Mouse (Mus musculus) splenic B cell, adult 2 months (primary cell): ENCODE results near the gene Cntn3.
"Not testable (repeated sequence)": the region's sequence is repeated elsewhere in the genome, so short reads cannot be mapped to it uniquely, and the experiment has no call there.

Source experiments
- DNase-seq: peaks from one replicate; pipeline ENCODE4 v3.0.0-alpha.2; 2011; ENCODE audit warnings: low read depth, low spot score
- H3K27me3 ChIP-seq: 2 replicates; pipeline ENCODE4 v1.6.1; 2012; ENCODE audit warnings: mild to moderate bottlenecking, low read length, moderate library complexity, mixed read lengths; ENCODE audit not compliant: control insufficient read depth, poor library complexity, insufficient read depth, severe bottlenecking
- H3K36me3 ChIP-seq: 2 replicates; pipeline ENCODE4 v1.6.1; 2012; ENCODE audit warnings: mild to moderate bottlenecking, low read length, moderate library complexity, mixed read lengths; ENCODE audit not compliant: control insufficient read depth, poor library complexity, insufficient read depth, severe bottlenecking

Cntn3 gene

DNA sequence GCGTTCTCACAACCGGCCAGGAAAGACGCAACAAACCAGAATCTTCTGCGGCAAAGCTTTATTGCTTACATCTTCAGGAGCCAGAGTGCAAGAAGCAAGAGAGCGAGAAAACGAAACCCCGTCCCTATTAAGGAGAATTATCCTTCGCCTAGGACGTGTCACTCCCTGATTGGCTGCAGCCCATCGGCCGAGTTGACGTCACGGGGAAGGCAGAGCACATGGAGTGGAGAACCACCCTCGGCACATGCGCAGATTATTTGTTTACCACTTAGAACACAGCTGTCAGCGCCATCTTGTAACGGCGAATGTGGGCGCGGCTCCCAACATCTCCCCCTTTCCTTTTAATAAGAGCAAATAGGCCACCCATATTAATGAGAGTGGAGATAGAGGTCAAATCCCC is at the start of gene Cntn3:
Cntn3 (minus strand) TSS at position 101 of the 400 bp plus-strand sequence.
- not testable (repeated sequence) for H3K36me3 ChIP-seq, DNase-seq, H3K27me3 ChIP-seq

DNA sequence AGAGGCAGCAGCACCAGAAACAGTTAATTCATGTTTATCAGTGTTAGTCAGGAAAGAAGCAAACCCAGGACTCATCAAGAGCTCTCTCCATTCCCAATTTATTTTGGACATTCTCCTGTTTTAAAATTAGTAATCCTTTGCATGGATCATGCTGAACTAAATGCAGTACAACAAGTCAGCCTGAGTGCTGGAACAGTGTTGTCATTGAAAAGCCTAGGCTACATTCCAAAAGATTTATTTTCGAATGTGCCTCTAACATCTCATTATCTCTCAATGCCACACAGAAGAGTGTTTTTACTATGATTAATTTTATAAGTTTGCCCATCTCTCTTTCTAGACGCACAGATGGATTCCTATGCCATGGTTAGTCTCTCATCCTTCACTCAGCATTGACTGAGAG is 27.9 kb upstream of the Cntn3 start:
- no peaks in the 10 kb centered on the region for H3K27me3 ChIP-seq
- no peaks in the 10 kb centered on the region for H3K36me3 ChIP-seq
- DNase-seq, result no peak

DNA sequence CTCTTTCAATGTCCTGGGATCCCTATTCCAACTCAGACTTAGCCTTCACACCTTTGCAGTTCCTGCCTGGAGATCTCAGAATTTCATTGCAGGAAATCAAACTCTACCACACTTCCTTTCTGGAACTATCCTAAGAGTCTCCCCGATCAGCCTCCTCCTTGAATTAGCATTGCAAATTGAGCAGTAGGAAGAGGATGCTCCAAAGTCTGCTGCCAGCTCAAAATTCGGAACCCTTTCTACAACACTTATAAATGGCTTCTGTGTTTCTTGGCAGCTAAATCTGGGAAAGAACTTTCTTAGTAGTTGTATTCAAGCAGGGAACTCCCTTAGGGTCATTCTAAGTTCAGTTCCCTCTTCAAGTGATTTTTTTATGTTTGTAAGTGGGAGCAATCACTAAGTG is 24.9 kb upstream of the Cntn3 start:
- DNase-seq, result no peak
- no peaks in the 10 kb centered on the region for H3K36me3 ChIP-seq
- H3K27me3 ChIP-seq, result no peaks in the 10 kb centered on the region

DNA sequence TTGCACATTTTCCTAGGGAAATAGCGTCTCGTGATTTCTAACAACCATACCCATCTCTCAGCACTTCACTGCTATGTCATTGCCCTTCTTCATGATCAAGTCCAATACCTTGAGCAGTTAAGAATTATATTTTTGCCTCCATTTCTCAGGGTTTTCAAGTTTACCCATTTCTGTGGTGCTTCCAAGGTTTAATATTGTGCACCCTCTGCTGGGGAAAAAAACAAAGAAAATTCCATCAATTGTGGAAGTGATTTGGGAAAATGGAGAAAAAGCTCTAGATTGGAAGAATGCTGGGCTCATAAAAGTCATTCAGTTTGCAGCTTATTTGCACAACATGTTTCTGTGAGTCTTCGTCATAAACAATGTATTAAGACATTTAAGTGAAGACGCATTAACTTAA is 17.2 kb upstream of the Cntn3 start:
- H3K27me3 ChIP-seq, result no peaks in the 10 kb centered on the region
- no peak for DNase-seq
- H3K36me3 ChIP-seq, result no peaks in the 10 kb centered on the region

- DNase-seq, result no peak
- Histone ChIP-seq H3K27me3 (no peaks in the 10 kb centered on the region), H3K36me3 (no peaks in the 10 kb centered on the region)
Measured at GRCm38 (mm10) chr6:102589311-102589710, 16.4 kb upstream of the Cntn3 start.

GRCm38 (mm10) chr6:102586056-102586455 is 13.2 kb upstream of the Cntn3 start:
- no peaks in the 10 kb centered on the region for H3K36me3 ChIP-seq
- no peaks in the 10 kb centered on the region for H3K27me3 ChIP-seq
- no peak for DNase-seq

- no peaks in the 10 kb centered on the region for H3K27me3 ChIP-seq
- H3K36me3 ChIP-seq, result no peaks in the 10 kb centered on the region
- no peak for DNase-seq
Measured at GRCm38 (mm10) chr6:102583578-102583977, 10.7 kb upstream of the Cntn3 start.

GRCm38 (mm10) chr6:102567496-102567895 is 5.4 kb downstream of the Cntn3 start:
- no peak for DNase-seq
- Histone ChIP-seq H3K27me3 (no peaks in the 10 kb centered on the region), H3K36me3 (no peaks in the 10 kb centered on the region)

GRCm38 (mm10) chr6:102565228-102565627 is 7.7 kb downstream of the Cntn3 start:
- DNase-seq, result no peak
- no peaks in the 10 kb centered on the region for H3K36me3 ChIP-seq
- no peaks in the 10 kb centered on the region for H3K27me3 ChIP-seq

GRCm38 (mm10) chr6:102564011-102564731 is 8.7 kb downstream of the Cntn3 start:
- no peaks in the 10 kb centered on the region for H3K36me3 ChIP-seq
- no peaks in the 10 kb centered on the region for H3K27me3 ChIP-seq
- no peak for DNase-seq

- no peak for DNase-seq
- Histone ChIP-seq H3K27me3 (no peaks in the 10 kb centered on the region), H3K36me3 (no peaks in the 10 kb centered on the region)
Measured at GRCm38 (mm10) chr6:102563431-102563830, 9.5 kb downstream of the Cntn3 start.

DNA sequence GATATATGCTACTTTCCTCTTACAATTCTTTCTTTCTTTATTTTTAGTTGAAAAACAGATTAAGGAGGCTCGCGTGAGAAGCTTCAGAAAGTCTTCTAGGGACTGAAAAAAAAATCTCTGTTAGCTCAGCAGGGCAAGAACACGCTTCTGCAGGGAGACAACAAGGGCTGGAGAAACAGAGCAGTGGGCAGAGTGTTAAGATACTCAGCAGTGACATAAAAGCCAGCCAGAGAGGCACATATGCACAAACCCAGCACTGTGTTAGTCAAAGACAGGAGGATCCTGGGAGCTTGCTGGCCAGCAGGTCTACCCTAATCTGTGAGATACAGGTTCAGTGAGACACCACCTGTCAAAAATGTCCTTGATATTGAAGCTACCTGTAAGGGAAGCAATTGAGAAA is 15.4 kb downstream of the Cntn3 start:
- H3K27me3 ChIP-seq, result no peaks in the 10 kb centered on the region
- DNase-seq, result no peak
- H3K36me3 ChIP-seq, result no peaks in the 10 kb centered on the region

GRCm38 (mm10) chr6:102556497-102556896 is 16.4 kb downstream of the Cntn3 start:
- Histone ChIP-seq H3K36me3 (no peaks in the 10 kb centered on the region), H3K27me3 (no peaks in the 10 kb centered on the region)
- DNase-seq, result no peak

DNA sequence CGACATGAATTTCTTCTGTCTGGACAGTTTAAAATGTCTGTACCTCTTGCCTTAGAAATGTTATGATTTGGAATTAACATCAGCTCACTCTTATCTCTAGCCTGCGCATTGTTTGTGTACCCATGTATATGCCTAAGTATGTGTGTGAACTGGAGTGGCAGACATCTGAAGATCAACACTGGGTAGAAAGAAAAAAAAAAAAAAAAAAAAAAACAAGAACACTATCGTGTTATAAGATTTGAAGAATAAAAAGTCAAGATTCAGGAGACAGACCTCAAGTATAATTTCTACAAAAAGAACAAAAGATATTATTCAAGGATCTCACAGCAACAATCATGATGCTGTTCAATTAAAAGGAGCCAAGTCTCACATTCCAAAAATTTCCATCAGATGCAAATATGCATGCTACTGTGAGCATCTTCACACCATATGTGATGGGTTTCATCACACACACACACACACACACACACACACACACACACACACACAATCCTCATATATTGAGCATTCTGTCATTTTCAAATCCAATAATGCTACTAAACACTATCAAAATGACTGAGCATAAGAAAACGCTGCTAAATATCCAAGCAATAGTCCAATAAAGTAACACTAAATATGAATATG is 17.0 kb downstream of the Cntn3 start:
- H3K36me3 ChIP-seq, result no peaks in the 10 kb centered on the region
- no peaks in the 10 kb centered on the region for H3K27me3 ChIP-seq
- DNase-seq, result no peak

DNA sequence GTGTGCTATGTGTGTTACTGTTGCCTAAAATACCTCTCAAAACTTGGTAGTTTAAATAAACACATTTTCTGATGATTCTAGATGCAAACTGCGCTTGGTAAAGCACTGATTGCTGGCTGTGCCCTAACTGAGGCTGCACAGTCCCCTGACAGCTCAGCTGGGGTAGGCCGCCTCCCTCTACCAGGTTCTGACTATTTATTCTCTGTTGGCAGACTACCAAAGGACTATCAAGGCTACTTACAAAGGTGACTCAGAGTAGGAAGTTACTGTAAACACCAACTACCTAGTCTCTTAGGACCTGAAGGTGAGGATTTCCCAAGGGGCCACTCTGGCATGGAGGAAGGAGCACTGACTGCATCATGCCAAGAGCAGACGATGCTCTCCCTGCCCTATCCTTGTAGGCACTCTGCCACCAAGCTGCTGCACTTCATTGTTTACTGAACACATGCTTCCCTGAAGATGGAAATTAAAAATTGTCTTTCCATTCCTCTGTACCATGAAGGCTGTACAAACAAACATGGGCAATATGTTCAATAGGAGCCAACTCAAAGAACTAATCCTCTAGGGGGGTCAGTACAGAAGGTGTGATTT is 17.7 kb downstream of the Cntn3 start:
- Histone ChIP-seq H3K27me3 (no peaks in the 10 kb centered on the region), H3K36me3 (no peaks in the 10 kb centered on the region)
- no peak for DNase-seq
